Mouse (Mus musculus) embryonic facial prominence, embryonic 11.5 days (tissue): ENCODE measurements around the gene Rab44. TPM values are rescaled to one million over a fixed set of nuclear protein-coding genes. Genes with fewer than 3 reads are reported as not detected.

Source experiments
- ATAC-seq: fragments of 200-750 bp; cut with Nextera tagmentation; replicated peaks from 2 replicates; pipeline ENCODE4 v1.8.0; 2017; ENCODE audit warnings: low read depth; ENCODE audit not compliant: insufficient number of reproducible peaks, low FRiP score, low TSS enrichment
- DNase-seq: peaks from one replicate; pipeline ENCODE4 v3.0.0-alpha.2; 2015; ENCODE audit warnings: low spot score
- H3K27ac ChIP-seq: fragments of 300-500 bp; sonication (generic); replicated peaks from 2 replicates; pipeline ENCODE4 v1.5.1; 2014; ENCODE audit warnings: mild to moderate bottlenecking, low read depth, low read length, control low read depth
- H3K27me3 ChIP-seq: fragments of 300-500 bp; sonication (generic); 2 replicates; pipeline ENCODE4 v1.6.1; 2014; ENCODE audit warnings: mild to moderate bottlenecking, low read length, moderate library complexity, mixed read lengths; ENCODE audit not compliant: control insufficient read depth, insufficient read depth
- H3K36me3 ChIP-seq: fragments of 300-500 bp; sonication (generic); replicated peaks from 2 replicates; pipeline ENCODE4 v1.6.1; 2014; ENCODE audit warnings: low read depth, mild to moderate bottlenecking, low read length, moderate library complexity, mixed read lengths; ENCODE audit not compliant: control insufficient read depth, insufficient read depth
- H3K4me1 ChIP-seq: fragments of 300-500 bp; sonication (generic); 2 replicates; pipeline ENCODE4 v1.6.1; 2014; ENCODE audit warnings: low read length, mixed read lengths; ENCODE audit not compliant: control insufficient read depth, insufficient read depth
- H3K4me2 ChIP-seq: fragments of 300-500 bp; sonication (generic); 2 replicates; pipeline ENCODE4 v1.6.1; 2014; ENCODE audit warnings: low read depth, mild to moderate bottlenecking, control low read depth, low read length, moderate library complexity
- H3K4me3 ChIP-seq: fragments of 300-500 bp; sonication (generic); 2 replicates; pipeline ENCODE4 v1.5.1; 2014; ENCODE audit warnings: low read depth, low read length, control low read depth
- H3K9ac ChIP-seq: fragments of 300-500 bp; sonication (generic); replicated peaks from 2 replicates; pipeline ENCODE4 v1.6.1; 2014; ENCODE audit warnings: mild to moderate bottlenecking, control low read depth, low read length
- H3K9me3 ChIP-seq: fragments of 300-500 bp; sonication (generic); replicated peaks from 2 replicates; pipeline ENCODE4 v1.6.1; 2016; ENCODE audit warnings: mild to moderate bottlenecking, low read length, inconsistent platforms, mixed read lengths; ENCODE audit not compliant: control insufficient read depth
- WGBS: fragments of 180-500 bp; shearing (Covaris S2); extraction: QIAGEN DNeasy Blood & Tissue Kit; methylation state at CpG from one replicate; pipeline ENCODE4 v1.1.7; 2014; 5-methylcytosine and 5-hydroxymethylcytosine counted together
- polyA plus RNA-seq: library from polyadenylated mRNA; unstranded; fragments of >200 nt; fragmentation: Nextera tagmentation; extraction: Ambion mirVana; gene quantifications from 2 replicates; pipeline ENCODE4 v1.2.1, GENCODE M21; 2014

Gene Rab44
- polyA plus RNA-seq, 1 experiment from 2014 or later, result 0.66 TPM

- H3K4me3 ChIP-seq, result no peak overlapping the region
- no peak overlapping the region for H3K4me2 ChIP-seq
- H3K4me1 ChIP-seq, result peaks cover 3% of the 10 kb centered on the region
- no peak overlapping the region for H3K27ac ChIP-seq
- 89% methylated on average over 8 of the region's 8 CpGs for WGBS
- no peak for ATAC-seq
- DNase-seq, result no peak
- no peak overlapping the region for H3K9ac ChIP-seq
- peaks cover 14% of the 10 kb centered on the region; the same call in 1 of the 2 replicates for H3K27me3 ChIP-seq
- no peaks in the 10 kb centered on the region for H3K36me3 ChIP-seq
- no peaks in the 10 kb centered on the region for H3K9me3 ChIP-seq
These were observed 30.4 kb upstream of the Rab44 start for GRCm38 (mm10) chr17:29083586-29083985.

- Histone ChIP-seq H3K9me3 (no peaks in the 10 kb centered on the region), H3K4me1 (peaks cover 3% of the 10 kb centered on the region), H3K27ac (no peak overlapping the region), H3K4me3 (no peak overlapping the region), H3K4me2 (no peak overlapping the region), H3K36me3 (no peaks in the 10 kb centered on the region), H3K9ac (no peak overlapping the region), H3K27me3 (peaks cover 14% of the 10 kb centered on the region; the same call in 1 of the 2 replicates)
- WGBS, result 88% methylated on average over 7 of the region's 7 CpGs
- ATAC-seq (no peak), DNase-seq (no peak)
These were observed 29.3 kb upstream of the Rab44 start for GRCm38 (mm10) chr17:29084656-29085055.

- 75% methylated on average over 10 of the region's 10 CpGs for WGBS
- Histone ChIP-seq H3K4me1 (peaks cover 3% of the 10 kb centered on the region), H3K9me3 (no peaks in the 10 kb centered on the region), H3K4me3 (no peak overlapping the region), H3K27me3 (peaks cover 14% of the 10 kb centered on the region; the same call in 1 of the 2 replicates), H3K36me3 (no peaks in the 10 kb centered on the region), H3K9ac (no peak overlapping the region), H3K4me2 (no peak overlapping the region), H3K27ac (no peak overlapping the region)
- DNase-seq (no peak), ATAC-seq (no peak)
These were observed 28.7 kb upstream of the Rab44 start for GRCm38 (mm10) chr17:29085266-29085665.

DNA sequence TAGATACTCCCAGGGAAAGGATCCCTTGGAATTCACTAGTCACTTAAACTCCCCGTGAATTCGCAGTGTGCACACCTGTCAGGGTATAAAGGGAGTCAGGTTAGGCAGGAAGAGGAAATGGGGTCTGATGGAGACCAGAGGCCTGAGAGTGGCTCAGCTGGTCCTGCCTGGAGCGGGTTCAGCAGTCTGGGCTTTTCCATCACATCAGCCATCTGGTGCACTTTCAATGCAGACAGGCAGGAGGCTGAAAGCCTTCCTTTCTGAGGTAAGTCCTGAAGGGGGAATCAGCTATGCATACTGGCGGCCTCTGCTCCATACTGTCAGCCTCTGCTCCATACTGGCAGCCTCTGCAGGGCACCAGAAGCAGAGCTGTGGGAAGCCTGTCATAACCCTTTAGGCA, 27.0 kb upstream of the Rab44 start:
- ATAC-seq (no peak), DNase-seq (no peak)
- Histone ChIP-seq H3K9me3 (no peaks in the 10 kb centered on the region), H3K27ac (no peak overlapping the region), H3K9ac (no peak overlapping the region), H3K4me1 (peaks cover under 1% of the 10 kb centered on the region; the same call in 1 of the 2 replicates), H3K4me2 (no peak overlapping the region), H3K4me3 (no peak overlapping the region), H3K36me3 (no peaks in the 10 kb centered on the region), H3K27me3 (peaks cover 4% of the 10 kb centered on the region; the same call in 1 of the 2 replicates)
- WGBS, result 72% methylated on average over 4 of the region's 4 CpGs

GRCm38 (mm10) chr17:29090776-29091175, 23.2 kb upstream of the Rab44 start, which contains the start of gene Cdkn1a:
Cdkn1a (plus strand) TSS chr17:29090976.
- Histone ChIP-seq H3K4me2 (no peak within 1 kb of the TSS), H3K36me3 (no peaks in the 10 kb centered on the region), H3K9me3 (no peaks in the 10 kb centered on the region), H3K27me3 (peaks cover 19% of the 10 kb centered on the region), H3K27ac (no peak within 1 kb of the TSS), H3K4me1 (no peaks in the 10 kb centered on the region; the same call in 1 of the 2 replicates), H3K9ac (no peak within 1 kb of the TSS), H3K4me3 (no peak within 1 kb of the TSS)
- ATAC-seq, result no peak
- DNase-seq, result no peak
- 68% methylated on average over 3 of the region's 3 CpGs for WGBS

- Histone ChIP-seq H3K4me3 (no peak overlapping the region), H3K36me3 (no peaks in the 10 kb centered on the region), H3K4me2 (no peak overlapping the region), H3K27ac (no peak overlapping the region), H3K9me3 (no peaks in the 10 kb centered on the region), H3K4me1 (no peaks in the 10 kb centered on the region; the same call in 1 of the 2 replicates), H3K9ac (no peak overlapping the region), H3K27me3 (peaks cover 19% of the 10 kb centered on the region)
- ATAC-seq (no peak), DNase-seq (no peak)
- 37% methylated on average over 6 of the region's 6 CpGs for WGBS
These were observed 22.5 kb upstream of the Rab44 start for GRCm38 (mm10) chr17:29091348-29091944.

GRCm38 (mm10) chr17:29092497-29092896, 21.4 kb upstream of the Rab44 start:
- Histone ChIP-seq H3K9me3 (no peaks in the 10 kb centered on the region), H3K36me3 (no peaks in the 10 kb centered on the region), H3K4me1 (no peaks in the 10 kb centered on the region; the same call in 1 of the 2 replicates), H3K27ac (no peak overlapping the region), H3K4me3 (no peak overlapping the region), H3K9ac (no peak overlapping the region), H3K27me3 (peaks cover 19% of the 10 kb centered on the region), H3K4me2 (no peak overlapping the region)
- ATAC-seq (no peak), DNase-seq (no peak)
- WGBS, result 59% methylated on average over 5 of the region's 5 CpGs

DNA sequence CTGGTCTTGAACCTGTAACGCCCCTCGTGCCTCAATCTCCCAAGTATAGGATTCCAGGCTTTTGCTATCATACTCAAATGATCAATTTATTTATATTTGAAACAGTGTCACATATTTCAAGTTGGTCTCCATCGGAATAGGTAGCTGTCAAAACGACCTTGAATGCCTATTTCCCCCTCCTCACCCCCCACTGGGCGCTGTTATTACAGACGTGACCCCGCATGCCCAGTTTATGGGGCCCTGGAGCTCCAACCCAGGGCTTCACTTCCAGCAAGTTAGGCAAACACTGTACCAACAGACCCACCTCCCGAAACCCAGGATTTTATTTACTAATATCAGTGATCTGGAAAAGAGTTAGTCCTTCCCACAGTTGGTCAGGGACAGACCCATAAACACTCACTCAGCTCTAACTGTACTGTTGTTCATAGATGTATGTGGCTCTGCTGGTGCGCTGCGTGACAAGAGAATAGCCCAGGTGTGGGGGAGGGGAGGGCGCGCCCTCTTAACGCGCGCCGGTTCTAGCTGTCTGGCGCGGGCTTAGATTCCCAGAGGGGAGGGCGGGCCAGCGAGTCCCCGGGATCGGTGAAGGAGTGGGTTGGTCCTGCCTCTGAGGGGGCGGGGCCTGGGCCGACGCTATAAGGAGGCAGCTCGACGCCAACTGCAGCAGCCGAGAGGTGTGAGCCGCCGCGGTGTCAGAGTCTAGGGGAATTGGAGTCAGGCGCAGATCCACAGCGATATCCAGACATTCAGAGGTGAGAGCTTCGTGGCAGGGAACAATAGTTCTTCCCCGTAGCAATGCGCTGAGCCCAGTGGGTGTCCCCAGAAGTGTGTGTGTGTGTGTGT, 20.6 kb upstream of the Rab44 start:
- Histone ChIP-seq H3K4me1 (no peaks in the 10 kb centered on the region; the same call in 1 of the 2 replicates), H3K9ac (peak overlapping the region; percentile 58; the same call in 1 of the 2 replicates), H3K27ac (no peak overlapping the region), H3K4me3 (peak overlapping the region; percentile 44), H3K4me2 (peak overlapping the region; percentile 80), H3K27me3 (peaks cover 19% of the 10 kb centered on the region), H3K36me3 (no peaks in the 10 kb centered on the region), H3K9me3 (no peaks in the 10 kb centered on the region)
- peak; percentile 78 for ATAC-seq
- peak; percentile 85 for DNase-seq
- WGBS, result 9% methylated on average over 36 of the region's 36 CpGs
